Mouse (Mus musculus) layer of hippocampus, postnatal 25 days (tissue): Measurements from ENCODE around the gene Olfr177. TPM values are rescaled to one million over a fixed set of nuclear protein-coding genes. Genes with fewer than 3 reads are reported as not detected.

Source experiments
- DNase-seq, 2 experiments: peaks; one replicate each; pipeline ENCODE4 v3.0.0; 2022; ENCODE audit warnings: mixed read lengths in 2 of 2, low spot score in 1 of 2; ENCODE audit errors: extremely low spot score in 1 of 2
- total RNA-seq, 2 experiments: library from RNA; stranded (reverse); gene quantifications; 2 replicates each; pipeline ENCODE4 v1.2.3; 2021

Gene Olfr177
- not detected for total RNA-seq

- DNase-seq = no peak
Measured at GRCm38 (mm10) chr16:58874668-58875067, at the start of gene Olfr177. Olfr177 (minus strand) TSS chr16:58874768.

GRCm38 (mm10) chr16:58891963-58892362, 17.4 kb upstream of the Olfr177 start, which contains the start of gene Olfr178:
Olfr178 (minus strand) TSS chr16:58892063.
- DNase-seq = no peak

- DNase-seq = no peak
Measured at GRCm38 (mm10) chr16:58884416-58884815, 9.8 kb upstream of the Olfr177 start.

GRCm38 (mm10) chr16:58861479-58861878, 13.1 kb downstream of the Olfr177 start:
- DNase-seq = no peak

GRCm38 (mm10) chr16:58860032-58860737, 14.4 kb downstream of the Olfr177 start:
- DNase-seq = no peak

- no peak for DNase-seq
Measured at GRCm38 (mm10) chr16:58826732-58827319, 47.7 kb downstream of the Olfr177 start, which contains the start of gene Olfr175-ps1. Olfr175-ps1 (minus strand) TSS chr16:58826782.

Other genes with a start within 250 kb of the Olfr177 start
- not detected for gene E330017A01Rik, start 236.0 kb downstream of the Olfr177 start, total RNA-seq
- 10 to 100 TPM; 52.1 to 53.7 TPM for gene Cpox, start 204.5 kb downstream of the Olfr177 start, total RNA-seq
- gene Gpr15, start 155.7 kb downstream of the Olfr177 start, total RNA-seq = not detected
- 100 to 1,000 TPM in 1 of 2 experiments, 10 to 100 TPM in 1; 82.0 to 100 TPM for gene Cldnd1, start 146.9 kb downstream of the Olfr177 start, total RNA-seq
- not detected for gene Olfr172, start 111.6 kb downstream of the Olfr177 start, total RNA-seq
- gene Olfr173, start 74.5 kb downstream of the Olfr177 start, total RNA-seq = not detected
- not detected for gene Olfr175-ps1, start 48.0 kb downstream of the Olfr177 start, total RNA-seq
- gene Olfr178, start 17.3 kb upstream of the Olfr177 start, total RNA-seq = not detected
- not detected for gene Olfr181, start 54.0 kb upstream of the Olfr177 start, total RNA-seq
- gene Olfr180, start 54.6 kb upstream of the Olfr177 start, total RNA-seq = not detected
- not detected for gene Olfr183, start 120.6 kb upstream of the Olfr177 start, total RNA-seq
- gene Olfr186, start 155.5 kb upstream of the Olfr177 start, total RNA-seq = not detected
- not detected for gene Olfr187, start 165.0 kb upstream of the Olfr177 start, total RNA-seq
- gene Olfr190, start 203.2 kb upstream of the Olfr177 start, total RNA-seq = not detected
- gene Olfr191, start 215.1 kb upstream of the Olfr177 start, total RNA-seq = not detected
- gene Olfr193, start 237.1 kb upstream of the Olfr177 start, total RNA-seq = not detected
- not detected for gene Olfr194, start 246.3 kb upstream of the Olfr177 start, total RNA-seq